Mouse (Mus musculus) brain, embryonic 14.5 days (tissue): ENCODE measurements around the gene Syt16. TPM values are rescaled to one million over a fixed set of nuclear protein-coding genes. Genes with fewer than 3 reads are reported as not detected.

ENCODE experiments used
- DNase-seq: peaks from one replicate; pipeline ENCODE4 v3.0.0-alpha.2; 2011; ENCODE audit warnings: low read depth
- CTCF ChIP-seq: fragments of 200-500 bp; IDR thresholded peaks from 2 replicates; pipeline ENCODE4 v1.5.1; 2012; ENCODE audit warnings: inconsistent platforms, mild to moderate bottlenecking, moderate library complexity, borderline replicate concordance; ENCODE audit not compliant: insufficient read depth, insufficient read length; ENCODE audit errors: extremely low read depth
- POLR2A ChIP-seq: fragments of 200-500 bp; IDR thresholded peaks from 2 replicates; pipeline ENCODE4 v1.6.1; 2012; ENCODE audit warnings: mild to moderate bottlenecking, inconsistent platforms, borderline replicate concordance; ENCODE audit not compliant: poor library complexity, insufficient read depth, insufficient read length, severe bottlenecking; ENCODE audit errors: extremely low read depth
- polyA plus RNA-seq: library from polyadenylated mRNA; depleted of rRNA; stranded (reverse); fragments of >200 nt; gene quantifications from 2 replicates; pipeline ENCODE4 v1.2.3, GENCODE M21; 2012; rRNA removed

Gene Syt16
- polyA plus RNA-seq, 1 experiment, result 43.4 TPM

DNA sequence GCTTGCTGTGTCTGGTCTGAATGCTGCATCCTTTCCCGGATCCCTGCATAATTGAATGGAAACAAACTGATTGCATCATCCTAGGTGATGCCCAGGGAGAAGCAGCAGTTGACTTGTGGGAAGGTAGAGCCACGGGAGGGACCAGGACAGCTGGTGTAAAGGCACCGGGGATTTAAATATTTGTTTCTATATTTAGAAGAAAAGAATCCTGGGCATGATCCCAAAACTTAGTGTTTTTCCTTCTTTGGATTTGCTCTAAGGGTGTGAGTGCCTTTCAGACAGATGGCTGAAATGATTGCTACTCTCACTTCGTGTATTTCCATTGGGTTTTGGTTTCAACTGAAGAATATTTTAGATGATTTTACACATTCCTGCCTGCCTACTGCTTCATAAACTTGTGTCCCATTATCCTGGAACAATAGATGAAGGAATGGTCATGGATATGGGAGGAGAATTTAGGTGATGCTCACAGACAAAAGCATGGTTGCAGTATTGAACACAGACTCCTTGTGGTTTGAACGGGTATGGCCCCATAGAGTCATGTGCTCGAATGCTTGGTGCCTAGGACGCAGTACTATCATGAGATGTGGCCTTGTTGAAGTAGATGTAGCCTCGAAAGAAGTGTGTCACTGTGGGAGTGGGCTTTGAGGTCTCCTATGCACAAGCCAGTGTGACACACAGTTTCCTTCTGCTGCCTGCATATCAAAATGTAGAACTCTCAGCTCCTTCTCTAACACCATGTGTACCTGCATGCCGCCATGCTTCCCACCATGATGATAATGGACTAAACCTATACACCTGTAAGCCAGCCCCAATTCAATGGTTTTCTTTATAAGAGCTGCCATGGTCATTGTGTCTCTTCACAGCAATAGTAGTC, 306.2 kb downstream of the Syt16 start:
- TF ChIP-seq POLR2A (no peak), CTCF (no peak)
- peak; percentile 71 for DNase-seq

GRCm38 (mm10) chr12:74312611-74313010, 315.1 kb downstream of the Syt16 start:
- TF ChIP-seq CTCF (no peak), POLR2A (no peak)
- no peak for DNase-seq

GRCm38 (mm10) chr12:74315221-74315620, 317.8 kb downstream of the Syt16 start:
- TF ChIP-seq CTCF (no peak), POLR2A (no peak)
- no peak for DNase-seq

DNA sequence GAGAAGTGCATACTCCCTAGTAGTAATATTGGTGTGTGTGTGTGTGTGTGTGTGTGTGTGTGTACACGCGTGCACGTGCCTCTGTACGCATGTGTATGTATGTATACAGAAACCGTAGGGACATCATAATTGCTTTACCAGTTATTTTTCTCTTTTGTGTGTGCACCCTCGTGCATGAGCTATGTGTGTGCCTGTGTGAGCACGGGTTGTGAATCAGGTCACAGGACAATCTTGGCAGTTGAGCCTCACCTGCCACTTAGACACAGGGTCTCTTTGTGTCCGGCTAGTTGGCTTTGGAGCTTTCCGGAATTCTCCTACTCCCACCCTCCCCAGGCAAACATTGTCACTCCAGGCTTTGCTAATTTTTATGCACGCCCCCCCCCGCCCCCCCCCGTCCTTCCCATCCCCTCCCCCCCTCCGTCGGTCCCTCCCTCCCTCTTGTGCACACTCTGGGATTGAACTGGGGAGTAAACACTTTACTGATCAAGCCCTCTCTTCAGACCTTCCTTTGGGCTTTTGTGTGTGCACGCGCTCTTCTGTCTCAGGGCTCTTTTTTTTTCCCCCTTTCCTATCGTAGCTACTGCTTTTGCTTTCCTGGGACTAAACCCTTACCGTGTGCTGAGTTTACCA, 319.0 kb downstream of the Syt16 start, which contains the start of gene Gm11042:
TSS of gene Gm11042 (minus strand) at position 51 of the 630 bp plus-strand sequence.
- peak; percentile 71 for DNase-seq
- TF ChIP-seq POLR2A, result no peak
- TF ChIP-seq CTCF, result no peak

DNA sequence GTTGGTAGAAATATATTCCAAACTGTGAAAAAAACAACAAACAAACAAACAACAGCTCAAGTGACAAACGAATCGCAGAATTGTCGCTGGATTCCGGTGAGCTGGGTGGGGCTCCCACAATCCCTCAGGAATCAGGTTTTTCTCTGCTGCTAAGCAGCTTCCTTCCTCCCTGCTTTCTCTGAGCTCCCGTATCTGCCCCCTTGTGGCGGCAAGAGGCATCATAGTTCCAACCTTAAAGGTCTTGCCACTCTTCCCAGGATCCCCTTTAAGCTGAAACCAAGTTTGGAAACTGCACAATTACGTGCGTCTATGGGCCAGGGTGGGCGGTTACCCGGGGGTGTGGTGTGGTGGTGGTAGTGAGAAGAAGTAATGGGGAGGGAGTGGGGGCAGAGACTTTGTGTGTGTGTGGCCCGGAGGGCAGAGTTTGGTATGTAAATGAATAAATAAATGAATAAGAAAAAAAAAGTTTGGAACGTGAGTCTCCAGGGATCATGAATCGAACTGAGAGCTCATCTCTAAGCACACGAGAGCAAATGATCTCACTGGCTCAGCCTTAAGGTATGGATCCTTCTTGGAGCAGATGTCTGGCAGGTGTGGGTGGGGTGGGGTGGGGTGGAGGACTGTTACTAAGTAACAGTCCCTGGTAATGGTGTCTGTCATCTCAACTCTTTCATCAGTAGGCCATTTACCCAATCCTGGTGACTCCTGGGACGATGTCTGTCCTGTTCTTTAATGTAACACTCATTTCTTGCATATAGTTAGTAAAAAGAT, 319.7 kb downstream of the Syt16 start:
- peak; percentile 67; the same call in 1 of the 2 replicates for TF ChIP-seq POLR2A
- TF ChIP-seq CTCF, result peak; percentile 90
- DNase-seq, result peak; percentile 98

DNA sequence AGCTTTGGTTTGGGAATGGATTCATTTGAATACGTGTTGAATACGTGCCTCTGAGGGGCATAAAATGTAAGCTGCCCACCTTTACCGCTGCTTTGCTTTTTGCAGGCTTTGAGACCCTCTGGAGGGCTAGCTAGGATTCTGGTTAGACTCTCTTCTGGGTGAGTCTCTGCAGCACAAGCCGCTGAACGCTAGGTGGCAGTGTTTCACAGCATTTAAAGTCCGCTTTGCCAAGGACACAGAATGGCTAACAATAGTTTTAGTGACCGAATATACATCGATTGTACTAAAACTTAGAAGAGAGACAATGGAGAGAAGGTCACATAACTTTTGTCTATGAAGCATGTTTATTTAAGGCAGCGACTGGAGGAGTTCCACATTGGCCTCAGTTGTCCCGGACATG, 322.9 kb downstream of the Syt16 start:
- TF ChIP-seq CTCF, result peak; percentile 89
- TF ChIP-seq POLR2A, result no peak
- DNase-seq, result peak; percentile 90

DNA sequence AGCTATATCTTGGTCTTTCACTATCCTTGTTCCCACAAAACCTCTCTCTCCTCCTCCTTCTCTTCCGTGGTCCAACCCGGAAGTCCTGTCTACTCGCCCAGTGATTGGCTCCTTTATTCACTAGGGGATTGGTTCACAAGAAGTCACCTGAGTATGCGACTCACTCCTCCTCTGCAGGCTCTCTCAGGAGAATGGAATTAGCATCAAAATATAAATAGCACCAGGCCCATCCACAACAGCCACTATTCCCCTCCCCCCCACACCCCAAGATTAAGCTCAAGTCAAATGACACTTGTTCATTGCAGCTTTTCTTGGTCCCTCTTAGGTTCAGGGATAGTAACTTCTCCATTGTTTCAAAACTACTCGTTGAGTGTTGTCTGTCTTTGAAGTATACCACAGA, 324.5 kb downstream of the Syt16 start:
- TF ChIP-seq CTCF, result no peak
- TF ChIP-seq POLR2A, result no peak
- no peak for DNase-seq

Other genes starting within 250 kb of the Syt16 start
- gene Hif1a, start 96.3 kb upstream of the Syt16 start, polyA plus RNA-seq, result 69.2 and 73.1 TPM in 2 replicates
- not detected in 2 replicates for gene Gm49321, start 60.0 kb upstream of the Syt16 start, polyA plus RNA-seq
- 33.4 and 34.1 TPM in 2 replicates for gene Snapc1, start 33.2 kb upstream of the Syt16 start, polyA plus RNA-seq